Mouse (Mus musculus) hematopoietic multipotent progenitor cell, adult 10-12 weeks (in vitro differentiated cells): ENCODE results near the gene Ptcd1. TPM values are rescaled to one million over a fixed set of nuclear protein-coding genes. Genes with fewer than 3 reads are reported as not detected.

Source experiments
- polyA plus RNA-seq: library from polyadenylated mRNA; stranded (reverse); fragments of >175 nt; gene quantifications from 2 replicates; pipeline ENCODE4 v1.2.3, GENCODE M21; 2012; ENCODE audit warnings: low replicate concordance

The Ptcd1 gene
- 17.5 and 25.2 TPM in 2 replicates for polyA plus RNA-seq

DNA sequence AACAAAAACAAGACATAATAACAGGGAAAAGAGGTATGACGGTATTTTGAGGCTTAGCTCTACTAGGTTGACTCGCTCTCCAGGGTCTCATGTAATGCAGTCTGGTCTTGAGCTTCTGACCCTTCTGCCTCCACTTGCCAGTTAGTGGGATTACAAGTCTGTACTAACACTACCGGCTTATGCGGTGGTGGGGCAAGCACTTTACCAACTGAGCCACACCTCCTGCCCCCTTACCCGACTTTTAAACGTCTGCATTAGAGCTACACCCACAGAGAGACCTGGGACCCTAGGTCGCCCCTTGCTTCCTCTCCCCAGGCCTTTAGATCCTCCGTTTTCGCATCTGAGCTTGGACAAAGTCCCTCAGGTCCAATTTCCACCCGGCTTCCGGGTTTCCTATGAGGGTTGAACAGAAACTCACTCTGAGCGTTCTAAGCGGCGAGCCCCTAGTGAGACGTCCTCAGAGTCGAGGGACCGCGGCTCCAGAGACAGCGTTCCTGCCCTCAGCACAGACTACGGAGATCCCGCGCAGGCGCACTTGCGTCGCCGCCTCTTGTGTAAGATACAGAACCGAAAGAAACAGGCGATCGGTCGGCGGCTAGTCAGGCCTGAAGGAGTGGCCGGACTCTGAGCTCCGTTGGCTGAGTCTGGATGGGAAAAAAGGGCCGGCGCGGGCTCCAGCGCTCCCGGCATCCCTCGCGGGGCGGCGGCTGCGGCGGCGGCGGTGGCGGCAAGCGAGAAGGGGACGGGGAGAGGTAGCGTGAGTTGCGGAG is at the start of gene Ptcd1, which contains the start of gene Cpsf4:
Gene Ptcd1, minus strand, starts transcription at position 573 of the 770 bp plus-strand sequence.
Gene Cpsf4, plus strand, starts transcription at position 678 of the 770 bp plus-strand sequence.

DNA sequence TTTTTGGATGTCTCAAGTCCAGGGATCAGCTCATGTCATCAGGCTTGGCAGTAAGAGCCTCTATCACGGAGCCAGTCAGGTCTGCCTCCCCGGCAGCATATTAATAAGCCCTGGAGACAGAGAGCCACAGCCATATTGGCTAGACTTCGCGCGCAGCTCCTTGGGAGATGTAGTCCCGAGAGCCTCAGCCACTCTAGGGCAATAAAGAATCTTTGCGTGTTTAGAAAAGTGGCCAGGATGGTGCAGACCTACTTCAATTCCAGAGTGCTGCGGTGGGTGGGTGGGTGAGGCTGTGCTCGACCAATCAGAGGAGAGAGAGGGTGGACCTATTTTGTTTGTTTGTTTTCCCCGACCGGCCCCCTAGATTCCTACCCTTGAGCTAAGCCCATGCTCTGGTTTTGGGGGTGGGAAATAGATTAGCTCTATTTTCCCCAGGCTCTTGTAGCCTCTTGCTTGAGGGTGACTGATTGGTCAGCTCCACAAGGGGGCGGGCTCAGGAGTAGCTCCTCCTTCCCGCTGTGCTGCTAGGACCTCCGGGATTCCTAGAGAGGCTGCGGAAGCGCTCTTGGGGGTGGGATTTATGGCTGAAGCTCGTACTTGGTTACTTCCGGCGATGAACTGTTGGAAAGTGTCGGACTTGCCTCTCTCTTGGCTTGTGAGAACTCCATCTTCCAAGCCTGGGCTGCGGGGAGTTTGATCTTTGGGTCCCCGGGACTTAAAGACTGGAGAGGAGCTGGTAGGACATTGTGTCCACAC is 37.2 kb upstream of the Ptcd1 start, which contains the start of gene Zkscan5:
Gene Zkscan5, plus strand, starts transcription at position 627 of the 756 bp plus-strand sequence.

DNA sequence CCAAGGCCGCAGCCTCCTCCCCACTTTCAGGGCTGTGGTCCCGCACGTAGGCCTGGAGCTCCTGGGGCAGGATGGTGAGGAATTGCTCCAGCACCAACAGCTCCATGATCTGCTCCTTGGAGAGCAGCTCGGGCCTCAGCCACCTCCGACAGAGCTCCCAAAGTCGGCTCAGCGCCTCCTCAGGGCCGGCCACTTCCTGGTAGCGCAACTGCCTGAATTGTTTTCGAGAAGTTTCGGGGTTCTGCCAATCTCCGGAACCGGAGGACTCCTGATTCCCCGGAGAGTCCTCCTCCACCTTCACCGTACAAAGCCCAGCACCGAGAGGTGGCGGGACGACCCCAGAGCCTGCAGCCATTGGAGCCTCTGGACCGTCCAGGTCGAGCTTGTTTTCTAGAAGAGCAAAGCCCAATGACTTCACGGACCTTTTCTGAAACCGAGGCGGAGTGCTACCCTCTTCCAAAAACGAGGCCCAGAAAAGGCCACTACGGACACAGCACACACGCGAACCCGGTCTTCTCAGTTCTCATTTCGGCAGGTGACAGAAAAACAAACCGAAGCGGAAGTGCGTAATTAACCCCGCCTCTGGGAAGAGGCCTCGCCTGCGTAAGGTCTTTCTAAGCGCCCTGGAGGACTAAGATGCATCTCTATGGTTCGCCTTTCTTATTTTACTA is 34.5 kb upstream of the Ptcd1 start, which contains the start of gene Zkscan14:
Gene Zkscan14, minus strand, starts transcription at position 548 of the 671 bp plus-strand sequence.

DNA sequence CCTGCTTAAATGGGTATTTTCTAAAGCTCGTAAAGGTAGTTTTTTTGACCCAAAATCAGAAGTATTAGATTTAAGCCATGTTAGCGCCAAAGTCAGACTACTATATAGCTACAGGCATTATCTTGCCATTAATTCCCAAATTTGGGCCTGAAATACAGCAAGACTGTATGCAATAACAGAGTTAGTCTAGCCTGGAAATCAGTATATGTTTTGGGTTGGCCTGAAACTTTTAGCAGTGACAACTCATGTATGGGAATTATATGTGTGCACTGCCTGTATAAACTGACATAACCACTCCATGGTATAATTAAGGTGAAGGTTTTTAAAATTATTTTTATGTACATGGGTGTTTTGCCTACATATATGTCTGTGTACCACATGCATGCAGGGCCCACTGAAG is 25.1 kb upstream of the Ptcd1 start, which contains the start of gene Atp5j2:
Gene Atp5j2, minus strand, starts transcription at position 101 of the 400 bp plus-strand sequence.

DNA sequence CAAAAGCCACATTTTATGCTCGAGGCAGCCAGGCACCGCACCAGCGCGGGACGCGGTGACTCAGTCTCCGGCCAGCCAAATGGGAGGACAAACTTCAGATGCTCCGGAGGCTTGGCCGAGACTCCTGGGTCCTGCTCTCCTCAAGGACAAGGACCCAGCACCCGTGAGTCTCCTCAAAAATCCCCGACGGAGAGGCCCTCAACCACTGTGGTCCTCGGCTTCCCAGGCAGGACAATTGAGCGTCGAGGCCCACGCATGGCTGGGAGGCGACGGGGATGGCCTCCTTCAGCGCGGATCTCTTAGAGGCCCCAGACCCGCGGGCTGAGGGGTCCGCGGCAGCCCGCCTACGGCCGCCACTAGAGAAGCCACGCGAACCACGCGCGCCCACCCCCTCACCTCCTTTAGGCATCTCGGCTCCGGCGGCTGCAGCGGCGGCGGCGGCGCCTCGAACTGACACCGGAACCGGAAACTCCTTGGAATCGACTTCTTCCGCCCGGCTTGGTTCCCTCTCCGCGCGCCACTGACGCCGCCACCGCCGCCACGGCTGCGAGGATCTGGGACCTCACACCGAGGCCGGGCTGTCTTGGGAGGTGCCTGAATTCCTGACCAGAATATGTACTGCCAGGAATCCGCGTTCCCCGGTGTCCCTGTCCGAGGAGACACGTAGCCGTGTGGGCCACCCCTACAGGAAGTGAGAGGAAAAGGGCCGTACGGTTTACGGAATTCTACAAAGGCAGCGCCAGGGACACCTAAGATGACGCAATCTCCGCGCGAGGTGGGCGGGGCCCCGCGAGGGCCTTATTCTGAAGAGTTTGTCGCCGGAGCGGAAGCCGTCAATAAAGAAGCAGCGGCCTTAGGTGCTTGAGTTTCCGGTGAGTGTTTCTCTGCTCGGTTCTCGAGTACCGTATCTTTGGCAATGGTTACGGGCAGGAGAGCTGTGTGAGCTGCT is 27.1 kb downstream of the Ptcd1 start, which contains the start of the genes Pdap1 and Bud31:
Gene Pdap1, minus strand, starts transcription at position 668 of the 949 bp plus-strand sequence.
Gene Bud31, plus strand, starts transcription at position 792 of the 949 bp plus-strand sequence.

GRCm38 (mm10) chr5:145114071-145114605 is 52.8 kb downstream of the Ptcd1 start, which contains the start of gene Arpc1b:
Arpc1b (plus strand) TSS chr5:145114215.

Other genes with a start within 250 kb of the Ptcd1 start
- 19.1 and 21.6 TPM in 2 replicates for gene Smurf1, start 201.3 kb downstream of the Ptcd1 start, polyA plus RNA-seq
- gene Gm4871, start 134.4 kb downstream of the Ptcd1 start, polyA plus RNA-seq = not detected in 2 replicates
- gene 1700018F24Rik, start 124.1 kb downstream of the Ptcd1 start, polyA plus RNA-seq = not detected in 2 replicates
- 8.5 and 35.6 TPM in 2 replicates for gene Arpc1a, start 83.3 kb downstream of the Ptcd1 start, polyA plus RNA-seq
- gene Kpna7, start 83.1 kb downstream of the Ptcd1 start, polyA plus RNA-seq = not detected in 2 replicates
- 1,579 and 2,966 TPM in 2 replicates for gene Arpc1b, start 52.9 kb downstream of the Ptcd1 start, polyA plus RNA-seq
- gene Pdap1, start 26.9 kb downstream of the Ptcd1 start, polyA plus RNA-seq = 31.3 and 71.5 TPM in 2 replicates
- 3.6 and 13.6 TPM in 2 replicates for gene Bud31, start 26.7 kb downstream of the Ptcd1 start, polyA plus RNA-seq
- gene Cpsf4, start 105 bp upstream of the Ptcd1 start, polyA plus RNA-seq = 68.9 and 92.8 TPM in 2 replicates
- 10.0 and 60.4 TPM in 2 replicates for gene Atp5j2, start 25.0 kb upstream of the Ptcd1 start, polyA plus RNA-seq
- 5.2 and 5.4 TPM in 2 replicates for gene Zkscan14, start 34.8 kb upstream of the Ptcd1 start, polyA plus RNA-seq
- 1.2 and 2.8 TPM in 2 replicates for gene Zkscan5, start 37.5 kb upstream of the Ptcd1 start, polyA plus RNA-seq
- gene Zfp655, start 64.6 kb upstream of the Ptcd1 start, polyA plus RNA-seq = 20.9 and 38.4 TPM in 2 replicates
- gene Zscan25, start 113.4 kb upstream of the Ptcd1 start, polyA plus RNA-seq = 38.1 and 64.9 TPM in 2 replicates
- not detected in 2 replicates for gene Cyp3a57, start 178.2 kb upstream of the Ptcd1 start, polyA plus RNA-seq